Mouse (Mus musculus) heart, postnatal 0 days (tissue): ENCODE data around the gene Emx1. TPM values are rescaled to one million over a fixed set of nuclear protein-coding genes. Genes with fewer than 3 reads are reported as not detected.

Experiments
- ATAC-seq: fragments of 200-750 bp; cut with Nextera tagmentation; 2 replicates; pipeline ENCODE4 v1.8.0; 2017; ENCODE audit warnings: low read depth, moderate number of reproducible peaks, moderate library complexity; ENCODE audit not compliant: insufficient read depth
- DNase-seq: peaks from one replicate; pipeline ENCODE4 v3.0.0-alpha.2; 2016; ENCODE audit warnings: low spot score
- H3K27ac ChIP-seq: fragments of 300-500 bp; sonication (generic); 2 replicates; pipeline ENCODE4 v1.5.1; 2014; ENCODE audit warnings: low read depth, mild to moderate bottlenecking
- H3K27me3 ChIP-seq: fragments of 300-500 bp; sonication (generic); 2 replicates; pipeline ENCODE4 v1.6.1; 2014; ENCODE audit warnings: low read length, mixed read lengths; ENCODE audit not compliant: control insufficient read depth, insufficient read depth
- H3K36me3 ChIP-seq: fragments of 300-500 bp; sonication (generic); replicated peaks from 2 replicates; pipeline ENCODE4 v1.6.1; 2014; ENCODE audit warnings: low read length, mixed read lengths; ENCODE audit not compliant: control insufficient read depth, insufficient read depth
- H3K4me1 ChIP-seq: fragments of 300-500 bp; sonication (generic); 2 replicates; pipeline ENCODE4 v1.6.1; 2014; ENCODE audit warnings: antibody characterized with exemption; ENCODE audit not compliant: control insufficient read depth, insufficient read depth
- H3K4me2 ChIP-seq: fragments of 300-500 bp; sonication (generic); 2 replicates; pipeline ENCODE4 v1.6.1; 2014; ENCODE audit warnings: low read depth, mild to moderate bottlenecking, low read length, moderate library complexity
- H3K4me3 ChIP-seq: fragments of 300-500 bp; sonication (generic); 2 replicates; pipeline ENCODE4 v1.5.1; 2014; ENCODE audit warnings: low read depth, low read length
- H3K9ac ChIP-seq: fragments of 300-500 bp; sonication (generic); replicated peaks from 2 replicates; pipeline ENCODE4 v1.6.1; 2014; ENCODE audit warnings: low read depth, low read length, mixed read lengths
- H3K9me3 ChIP-seq: fragments of 300-500 bp; sonication (generic); replicated peaks from 2 replicates; pipeline ENCODE4 v1.6.1; 2016; ENCODE audit warnings: low read length; ENCODE audit not compliant: control insufficient read depth
- CTCF ChIP-seq: IDR thresholded peaks from 2 replicates; pipeline ENCODE4 v1.5.1; 2016; ENCODE audit warnings: antibody characterized with exemption, control low read depth, low read depth
- EP300 ChIP-seq: IDR thresholded peaks from 2 replicates; pipeline ENCODE4 v1.6.1; 2016; ENCODE audit warnings: antibody characterized with exemption, low read depth
- WGBS: fragments of 180-500 bp; shearing (Covaris S2); extraction: QIAGEN DNeasy Blood & Tissue Kit; methylation state at CpG from one replicate; pipeline ENCODE4 v1.1.7; 2014; 5-methylcytosine and 5-hydroxymethylcytosine counted together
- polyA plus RNA-seq: library from polyadenylated mRNA; unstranded; fragments of >200 nt; fragmentation: Nextera tagmentation; extraction: Ambion mirVana; gene quantifications from 2 replicates; pipeline ENCODE4 v1.2.1, GENCODE M21; 2015
- total RNA-seq: library from RNA; depleted of rRNA; stranded (reverse); fragments of >200 nt; gene quantifications from 2 replicates; pipeline ENCODE4 v1.2.3, GENCODE M21; 2014; ENCODE audit warnings: low replicate concordance

The Emx1 gene
- total and polyA plus RNA-seq, 2 experiments from 2014 or later = not detected

- WGBS = 38% methylated on average over 16 of the region's 16 CpGs
- H3K4me1 ChIP-seq = no peaks in the 10 kb centered on the region
- no peak overlapping the region for H3K4me2 ChIP-seq
- H3K27ac ChIP-seq = no peak overlapping the region
- ATAC-seq (no peak), DNase-seq (no peak)
- H3K9ac ChIP-seq = no peak overlapping the region
- H3K36me3 ChIP-seq = no peaks in the 10 kb centered on the region
- no peak overlapping the region for H3K4me3 ChIP-seq
- no peaks in the 10 kb centered on the region for H3K9me3 ChIP-seq
- TF ChIP-seq EP300 (no peak), CTCF (no peak)
- peaks cover 33% of the 10 kb centered on the region for H3K27me3 ChIP-seq
These were observed 19.1 kb downstream of the Emx1 start for GRCm38 (mm10) chr6:85206182-85206938.

- Histone ChIP-seq H3K4me1 (no peaks in the 10 kb centered on the region), H3K4me2 (no peak overlapping the region), H3K9me3 (no peaks in the 10 kb centered on the region), H3K9ac (no peak overlapping the region), H3K36me3 (no peaks in the 10 kb centered on the region), H3K27ac (no peak overlapping the region), H3K27me3 (peaks cover 31% of the 10 kb centered on the region), H3K4me3 (no peak overlapping the region)
- no peak for TF ChIP-seq CTCF
- no peak for TF ChIP-seq EP300
- ATAC-seq (no peak), DNase-seq (no peak)
- whole genome bisulfite sequencing = 56% methylated on average over 15 of the region's 15 CpGs
These were observed 19.7 kb downstream of the Emx1 start for GRCm38 (mm10) chr6:85206939-85207285.

- H3K9me3 ChIP-seq = no peaks in the 10 kb centered on the region
- WGBS = 59% methylated on average over 5 of the region's 5 CpGs
- ATAC-seq (no peak), DNase-seq (no peak)
- no peaks in the 10 kb centered on the region for H3K36me3 ChIP-seq
- H3K27me3 ChIP-seq = peaks cover 27% of the 10 kb centered on the region
- H3K4me3 ChIP-seq = no peak overlapping the region
- TF ChIP-seq CTCF = no peak
- H3K9ac ChIP-seq = no peak overlapping the region
- no peaks in the 10 kb centered on the region for H3K4me1 ChIP-seq
- H3K27ac ChIP-seq = no peak overlapping the region
- no peak overlapping the region for H3K4me2 ChIP-seq
These were observed 20.1 kb downstream of the Emx1 start for GRCm38 (mm10) chr6:85207345-85207744.

GRCm38 (mm10) chr6:85209226-85209967, 22.2 kb downstream of the Emx1 start:
- Histone ChIP-seq H3K4me2 (no peak overlapping the region), H3K4me3 (no peak overlapping the region), H3K4me1 (no peaks in the 10 kb centered on the region), H3K36me3 (no peaks in the 10 kb centered on the region), H3K9me3 (no peaks in the 10 kb centered on the region), H3K9ac (no peak overlapping the region), H3K27me3 (peaks cover 25% of the 10 kb centered on the region), H3K27ac (no peak overlapping the region)
- no peak for ATAC-seq
- no peak for DNase-seq
- TF ChIP-seq EP300 = no peak
- TF ChIP-seq CTCF = no peak
- 63% methylated on average over 9 of the region's 9 CpGs for WGBS

GRCm38 (mm10) chr6:85210686-85211085, 23.4 kb downstream of the Emx1 start:
- Histone ChIP-seq H3K4me1 (no peaks in the 10 kb centered on the region), H3K36me3 (no peaks in the 10 kb centered on the region), H3K4me3 (no peak overlapping the region), H3K27ac (no peak overlapping the region), H3K9me3 (no peaks in the 10 kb centered on the region), H3K9ac (no peak overlapping the region), H3K27me3 (peaks cover 20% of the 10 kb centered on the region), H3K4me2 (no peak overlapping the region)
- 55% methylated on average over 1 of the region's 1 CpGs for WGBS
- TF ChIP-seq EP300 (no peak), CTCF (no peak)
- no peak for DNase-seq
- ATAC-seq = no peak

DNA sequence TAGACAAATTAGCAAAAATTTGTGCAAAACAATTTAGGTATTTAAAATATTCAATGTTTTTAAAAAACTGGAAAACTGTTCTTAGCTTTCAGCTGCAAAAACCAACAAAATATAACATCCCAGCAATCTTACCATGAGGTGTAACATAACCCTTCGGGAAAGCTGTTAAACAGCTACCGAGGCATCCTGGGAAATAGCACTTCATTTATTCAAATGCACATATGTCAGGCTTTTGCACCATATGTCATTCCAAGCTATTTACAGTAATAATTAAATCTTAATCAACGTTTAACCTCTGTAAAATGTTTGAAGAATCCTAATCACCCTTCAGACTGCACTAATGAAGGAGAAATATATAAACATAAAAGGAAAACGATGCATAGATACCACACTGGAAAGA, 31.0 kb downstream of the Emx1 start:
- WGBS = 81% methylated on average over 4 of the region's 4 CpGs
- TF ChIP-seq EP300 (no peak), CTCF (no peak)
- Histone ChIP-seq H3K36me3 (no peaks in the 10 kb centered on the region), H3K4me2 (no peak overlapping the region), H3K9me3 (no peaks in the 10 kb centered on the region), H3K4me1 (no peaks in the 10 kb centered on the region), H3K9ac (no peak overlapping the region), H3K27ac (no peak overlapping the region), H3K4me3 (no peak overlapping the region), H3K27me3 (no peaks in the 10 kb centered on the region)
- no peak for ATAC-seq
- no peak for DNase-seq
